Mouse (Mus musculus) intestine, postnatal 0 days (tissue): ENCODE measurements around the gene 0610012G03Rik. TPM values are rescaled to one million over a fixed set of nuclear protein-coding genes. Genes with fewer than 3 reads are reported as not detected.

Experiments used
- ATAC-seq: fragments of 200-750 bp; cut with Nextera tagmentation; 2 replicates; pipeline ENCODE4 v1.8.0; 2017; ENCODE audit warnings: mild to moderate bottlenecking, moderate TSS enrichment, moderate library complexity
- H3K27ac ChIP-seq: fragments of 300-500 bp; sonication (generic); 2 replicates; pipeline ENCODE4 v1.5.1; 2014; ENCODE audit warnings: mild to moderate bottlenecking, low read depth, low read length, moderate library complexity
- H3K27me3 ChIP-seq: fragments of 300-500 bp; sonication (generic); replicated peaks from 2 replicates; pipeline ENCODE4 v1.6.1; 2014; ENCODE audit warnings: low read length, mixed read lengths; ENCODE audit not compliant: control insufficient read depth, insufficient read depth
- H3K36me3 ChIP-seq: fragments of 300-500 bp; sonication (generic); 2 replicates; pipeline ENCODE4 v1.6.1; 2014; ENCODE audit warnings: mild to moderate bottlenecking, moderate library complexity; ENCODE audit not compliant: control insufficient read depth, insufficient read depth
- H3K4me1 ChIP-seq: fragments of 300-500 bp; sonication (generic); replicated peaks from 2 replicates; pipeline ENCODE4 v1.6.1; 2014; ENCODE audit warnings: antibody characterized with exemption, low read length, mixed read lengths; ENCODE audit not compliant: control insufficient read depth, insufficient read depth
- H3K4me2 ChIP-seq: fragments of 300-500 bp; sonication (generic); replicated peaks from 2 replicates; pipeline ENCODE4 v1.6.1; 2014; ENCODE audit warnings: low read depth, mild to moderate bottlenecking, moderate library complexity
- H3K4me3 ChIP-seq: fragments of 300-500 bp; sonication (generic); 2 replicates; pipeline ENCODE4 v1.5.1; 2014; ENCODE audit warnings: low read depth, low read length
- H3K9ac ChIP-seq: fragments of 300-500 bp; sonication (generic); 2 replicates; pipeline ENCODE4 v1.6.1; 2014; ENCODE audit warnings: mild to moderate bottlenecking, low read depth, low read length
- H3K9me3 ChIP-seq: fragments of 300-500 bp; sonication (generic); 2 replicates; pipeline ENCODE4 v1.6.1; 2016; ENCODE audit warnings: mixed run types; ENCODE audit not compliant: control insufficient read depth
- CTCF ChIP-seq: sonication (generic); IDR thresholded peaks from 2 replicates; pipeline ENCODE4 v1.5.1; 2016; ENCODE audit warnings: low read depth, mild to moderate bottlenecking, control low read depth, antibody characterized with exemption, moderate library complexity
- WGBS: fragments of 180-500 bp; shearing (Covaris S2); extraction: QIAGEN DNeasy Blood & Tissue Kit; methylation state at CpG from one replicate; pipeline ENCODE4 v1.1.7; 2014; 5-methylcytosine and 5-hydroxymethylcytosine counted together
- polyA plus RNA-seq: library from polyadenylated mRNA; unstranded; fragments of >200 nt; fragmentation: Nextera tagmentation; extraction: Ambion mirVana; gene quantifications from 2 replicates; pipeline ENCODE4 v1.2.1, GENCODE M21; 2015

Gene 0610012G03Rik
- 203 and 214 TPM in 2 replicates for polyA plus RNA-seq

DNA sequence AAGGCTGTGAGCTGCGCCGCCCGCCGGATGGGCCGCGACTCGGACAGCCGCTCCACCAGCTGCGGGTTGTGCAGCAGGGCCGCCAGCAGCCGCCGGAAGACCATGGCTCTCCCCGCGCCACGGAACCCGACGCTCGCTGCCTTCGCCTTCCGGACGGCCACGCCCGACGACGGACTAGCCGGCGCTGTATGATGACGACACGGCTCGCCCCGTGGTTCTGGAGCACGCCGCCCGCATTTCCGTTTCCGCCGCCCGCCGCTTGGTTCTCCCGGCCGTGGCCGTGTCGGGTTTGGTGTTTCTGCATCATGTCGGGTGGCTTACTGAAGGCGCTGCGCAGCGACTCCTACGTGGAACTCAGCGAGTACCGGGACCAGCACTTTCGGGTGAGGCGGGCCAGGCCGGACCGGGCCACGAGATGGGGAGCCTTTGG is at the start of gene 0610012G03Rik, which contains the start of gene Ncbp2:
0610012G03Rik (minus strand) TSS at position 150 of the 430 bp plus-strand sequence.
Ncbp2 (plus strand) TSS at position 169 of the 430 bp plus-strand sequence.
- under 1% methylated on average over 55 of the region's 55 CpGs for WGBS
- Histone ChIP-seq H3K4me3 (peak within 1 kb of the TSS; percentile 92), H3K9me3 (no peaks in the 10 kb centered on the region), H3K4me2 (peak within 1 kb of the TSS; percentile 88), H3K27me3 (no peaks in the 10 kb centered on the region), H3K9ac (peak within 1 kb of the TSS; percentile 93), H3K36me3 (0 out of 2 replicates have a peak, but pooled peaks cover 12% of the 10 kb centered on the region), H3K27ac (peak within 1 kb of the TSS; percentile 95), H3K4me1 (0 out of 2 replicates have a peak, but pooled peaks cover 3% of the 10 kb centered on the region)
- peak; percentile 34 for TF ChIP-seq CTCF
- ATAC-seq, result peak; percentile 88

DNA sequence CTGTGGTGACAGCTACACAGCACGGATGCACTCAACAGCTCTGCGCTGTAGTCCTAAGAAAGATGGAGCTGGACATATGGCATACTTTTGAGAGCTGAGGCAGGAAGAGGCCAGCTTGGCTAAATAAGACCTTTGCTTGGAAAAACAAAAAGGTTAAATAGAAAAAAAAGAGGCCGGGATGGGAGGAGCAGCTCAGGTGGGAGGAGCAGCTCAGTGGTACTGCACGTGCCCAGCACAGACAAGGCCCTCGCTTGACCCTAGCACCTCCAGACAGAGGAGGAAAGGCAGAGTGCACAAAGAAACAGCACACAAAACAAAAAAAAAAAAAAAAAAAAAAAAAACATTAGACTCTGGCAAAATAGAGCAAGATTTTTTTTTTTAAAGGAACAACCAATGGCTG is 48.1 kb upstream of the 0610012G03Rik start:
- 0 out of 2 replicates have a peak, but pooled peaks cover 6% of the 10 kb centered on the region for H3K36me3 ChIP-seq
- no peak overlapping the region for H3K4me3 ChIP-seq
- no peak overlapping the region for H3K27ac ChIP-seq
- no peak for TF ChIP-seq CTCF
- H3K9ac ChIP-seq, result no peak overlapping the region
- H3K9me3 ChIP-seq, result no peaks in the 10 kb centered on the region
- 0 out of 2 replicates have a peak, but pooled peaks cover 3% of the 10 kb centered on the region for H3K4me1 ChIP-seq
- no peak for ATAC-seq
- WGBS, result 75% methylated on average over 5 of the region's 5 CpGs
- H3K4me2 ChIP-seq, result no peak overlapping the region
- no peaks in the 10 kb centered on the region for H3K27me3 ChIP-seq

DNA sequence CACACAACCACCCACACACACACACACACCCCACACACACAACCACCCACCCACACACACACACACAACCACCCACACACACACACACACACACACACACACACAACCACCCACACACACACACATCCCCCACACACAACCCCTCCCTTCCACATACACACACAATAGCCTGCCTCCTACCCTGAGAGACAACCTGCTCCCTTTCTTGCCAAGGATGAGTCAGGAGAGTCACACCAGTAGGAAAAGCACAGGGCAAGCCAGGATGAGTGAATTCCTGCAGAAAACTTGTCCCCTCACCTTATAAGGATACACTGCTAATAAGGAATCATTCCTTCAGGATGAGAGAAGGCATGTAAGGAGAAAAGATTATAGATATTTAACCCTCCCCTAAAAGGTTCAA is 45.7 kb upstream of the 0610012G03Rik start:
- Histone ChIP-seq H3K36me3 (peaks cover 20% of the 10 kb centered on the region), H3K27ac (no peak overlapping the region), H3K4me3 (no peak overlapping the region), H3K27me3 (no peaks in the 10 kb centered on the region), H3K9me3 (no peaks in the 10 kb centered on the region), H3K9ac (no peak overlapping the region), H3K4me2 (no peak overlapping the region), H3K4me1 (0 out of 2 replicates have a peak, but pooled peaks cover 2% of the 10 kb centered on the region)
- ATAC-seq, result no peak
- TF ChIP-seq CTCF, result no peak

DNA sequence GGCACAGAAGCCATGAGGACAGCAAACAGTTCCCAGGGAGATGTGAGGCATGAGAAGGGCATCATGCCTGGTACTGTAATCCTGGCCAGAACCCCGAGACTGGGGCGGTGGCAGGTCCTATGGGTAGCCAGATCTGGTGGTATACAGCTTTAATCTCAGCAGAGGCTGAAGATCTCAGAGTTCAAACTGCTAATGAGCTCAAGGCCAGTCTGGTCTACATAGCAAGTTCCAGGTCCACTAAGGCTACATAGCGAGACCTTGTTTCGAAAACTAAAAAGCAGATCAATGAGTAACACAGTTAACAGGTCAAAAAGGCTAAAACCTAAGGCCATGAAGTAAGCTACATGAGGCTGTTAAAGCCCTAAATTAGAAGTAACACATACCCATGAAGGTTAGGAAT is 44.9 kb upstream of the 0610012G03Rik start:
- Histone ChIP-seq H3K36me3 (peaks cover 27% of the 10 kb centered on the region), H3K9me3 (no peaks in the 10 kb centered on the region), H3K27ac (no peak overlapping the region; the same call in 1 of the 2 replicates), H3K4me3 (no peak overlapping the region), H3K4me2 (no peak overlapping the region), H3K27me3 (no peaks in the 10 kb centered on the region), H3K4me1 (no peaks in the 10 kb centered on the region), H3K9ac (no peak overlapping the region)
- ATAC-seq, result no peak
- TF ChIP-seq CTCF, result no peak
- 93% methylated on average over 4 of the region's 4 CpGs for WGBS

DNA sequence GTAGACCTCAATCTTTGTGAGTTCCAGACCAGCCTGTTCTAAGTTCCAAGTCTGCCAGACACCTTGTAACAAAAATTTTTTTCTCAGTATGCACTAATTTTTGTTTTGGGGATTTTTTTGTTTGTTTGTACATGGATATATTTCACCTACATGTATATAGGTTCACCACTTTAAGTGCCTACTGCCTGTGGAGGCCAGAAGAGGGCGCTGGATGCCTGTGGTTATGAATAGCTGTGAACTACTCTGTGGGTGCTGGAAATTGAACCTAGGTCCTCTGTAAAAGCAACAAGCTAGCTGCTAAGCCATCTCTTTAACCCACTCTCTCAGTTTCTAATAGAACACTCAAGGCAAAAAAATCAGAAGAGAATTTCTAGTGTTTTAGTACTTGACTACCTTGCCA is 43.7 kb upstream of the 0610012G03Rik start:
- Histone ChIP-seq H3K9me3 (no peaks in the 10 kb centered on the region), H3K9ac (no peak overlapping the region), H3K27ac (no peak overlapping the region), H3K4me3 (no peak overlapping the region), H3K4me2 (no peak overlapping the region), H3K4me1 (no peaks in the 10 kb centered on the region), H3K36me3 (peaks cover 33% of the 10 kb centered on the region), H3K27me3 (no peaks in the 10 kb centered on the region)
- WGBS, result 51% methylated on average over 1 of the region's 1 CpGs
- no peak for ATAC-seq
- TF ChIP-seq CTCF, result peak; percentile 35

DNA sequence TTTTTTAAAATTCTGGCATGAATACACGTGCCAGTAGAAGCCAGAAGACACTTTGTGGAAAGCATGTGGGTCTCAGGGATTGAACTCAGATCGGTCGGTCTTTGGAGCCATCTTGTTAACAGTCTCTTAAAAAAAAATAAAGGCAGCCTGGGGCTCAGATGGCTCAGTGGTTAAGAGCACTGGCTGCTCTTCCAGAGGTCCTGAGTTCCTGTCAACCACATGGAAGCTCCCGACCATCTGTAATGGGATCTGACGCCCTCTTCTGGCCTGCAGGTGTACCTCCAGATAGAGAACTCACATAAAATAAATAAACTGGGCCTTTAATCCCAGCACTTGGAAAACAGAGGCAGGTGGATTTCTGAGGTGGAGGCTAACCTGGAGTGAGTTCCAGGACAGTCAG is 32.7 kb upstream of the 0610012G03Rik start:
- no peaks in the 10 kb centered on the region for H3K4me1 ChIP-seq
- peak; percentile 20; the same call in 1 of the 2 replicates for TF ChIP-seq CTCF
- WGBS, result 77% methylated on average over 5 of the region's 5 CpGs

More for the DNA sequence above, 32.7 kb upstream of the 0610012G03Rik start:
- Histone ChIP-seq H3K27ac (no peak overlapping the region), H3K36me3 (peaks cover 45% of the 10 kb centered on the region), H3K9ac (no peak overlapping the region), H3K4me3 (no peak overlapping the region), H3K4me2 (no peak overlapping the region), H3K27me3 (no peaks in the 10 kb centered on the region), H3K9me3 (no peaks in the 10 kb centered on the region)
- ATAC-seq, result no peak
